Mouse (Mus musculus): ENCODE results near the gene Ciita. TPM values are rescaled to one million over a fixed set of nuclear protein-coding genes. Genes with fewer than 3 reads are reported as not detected.
A peak's percentile ranks its signal among the peaks of the same experiment; 100 is the strongest.

Gene Ciita
- polyA plus RNA-seq, 1 experiment from 2014 or later, result 2.7 TPM

GRCm38 (mm10) chr16:10546865-10547264 lies 67.0 kb downstream of the Ciita start:
- Histone ChIP-seq H3K9ac (ENCODE audit: low read length) (no peak overlapping the region), H3K27me3 (ENCODE audit: control insufficient read depth, insufficient read depth, low read length) (no peaks in the 10 kb centered on the region), H3K36me3 (ENCODE audit: control insufficient read depth, insufficient read depth) (no peaks in the 10 kb centered on the region), H3K27ac (ENCODE audit: low read length) (no peak overlapping the region), H3K4me2 (ENCODE audit: low read depth, low read length) (peak overlapping the region; percentile 90; the same call in 1 of the 2 replicates), H3K9me3 (replicated peaks; ENCODE audit: control insufficient read depth, low read length) (no peaks in the 10 kb centered on the region), H3K4me3 (ENCODE audit: low read length) (no peak overlapping the region), H3K4me1 (ENCODE audit: control insufficient read depth, insufficient read depth, low read length) (peaks cover 19% of the 10 kb centered on the region)
- ATAC-seq (replicated peaks; ENCODE audit: extremely low read depth, insufficient read depth, low FRiP score), result no peak
- WGBS, result 45% methylated on average over 3 of the region's 3 CpGs

- Histone ChIP-seq H3K9ac (ENCODE audit: low read length) (no peak overlapping the region), H3K27ac (ENCODE audit: low read length) (no peak overlapping the region), H3K4me1 (ENCODE audit: control insufficient read depth, insufficient read depth, low read length) (peaks cover 19% of the 10 kb centered on the region), H3K27me3 (ENCODE audit: control insufficient read depth, insufficient read depth, low read length) (no peaks in the 10 kb centered on the region), H3K9me3 (replicated peaks; ENCODE audit: control insufficient read depth, low read length) (no peaks in the 10 kb centered on the region), H3K4me2 (ENCODE audit: low read depth, low read length) (no peak overlapping the region), H3K4me3 (ENCODE audit: low read length) (no peak overlapping the region), H3K36me3 (ENCODE audit: control insufficient read depth, insufficient read depth) (no peaks in the 10 kb centered on the region)
- ATAC-seq (replicated peaks; ENCODE audit: extremely low read depth, insufficient read depth, low FRiP score), result no peak
- 72% methylated on average over 3 of the region's 3 CpGs for WGBS
Observed at GRCm38 (mm10) chr16:10548938-10549337, 69.1 kb downstream of the Ciita start.

- ATAC-seq (replicated peaks; ENCODE audit: extremely low read depth, insufficient read depth, low FRiP score), result no peak
- Histone ChIP-seq H3K27me3 (ENCODE audit: control insufficient read depth, insufficient read depth, low read length) (no peaks in the 10 kb centered on the region), H3K36me3 (ENCODE audit: control insufficient read depth, insufficient read depth) (no peaks in the 10 kb centered on the region), H3K27ac (ENCODE audit: low read length) (no peak overlapping the region), H3K4me1 (ENCODE audit: control insufficient read depth, insufficient read depth, low read length) (peaks cover 19% of the 10 kb centered on the region), H3K4me2 (ENCODE audit: low read depth, low read length) (no peak overlapping the region), H3K9ac (ENCODE audit: low read length) (no peak overlapping the region), H3K4me3 (ENCODE audit: low read length) (no peak overlapping the region), H3K9me3 (replicated peaks; ENCODE audit: control insufficient read depth, low read length) (no peaks in the 10 kb centered on the region)
- 83% methylated on average over 2 of the region's 2 CpGs for WGBS
Observed at GRCm38 (mm10) chr16:10549600-10549999, 69.7 kb downstream of the Ciita start.

DNA sequence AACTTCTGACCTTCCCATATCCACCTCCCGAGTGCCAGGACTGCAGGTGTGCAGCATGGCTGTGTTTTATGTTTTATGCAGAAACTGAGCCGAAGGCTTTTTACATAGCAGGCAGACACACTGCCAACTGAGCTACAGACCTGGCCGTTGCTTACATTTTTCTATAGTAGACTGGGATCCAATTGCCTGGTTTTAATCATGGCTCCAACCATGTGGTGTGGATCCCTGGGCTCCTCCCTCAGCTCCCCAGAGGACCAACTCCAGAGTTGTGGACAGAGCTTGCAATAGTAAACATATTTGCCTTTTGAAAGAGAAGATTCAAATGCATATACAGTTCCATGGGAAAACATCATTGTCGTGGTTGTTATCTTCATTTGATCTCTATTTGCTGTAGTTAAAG lies 71.7 kb downstream of the Ciita start:
- H3K9me3 ChIP-seq (replicated peaks; ENCODE audit: control insufficient read depth, low read length), result no peaks in the 10 kb centered on the region
- H3K27ac ChIP-seq (ENCODE audit: low read length), result no peak overlapping the region
- H3K9ac ChIP-seq (ENCODE audit: low read length), result no peak overlapping the region
- H3K4me3 ChIP-seq (ENCODE audit: low read length), result no peak overlapping the region
- no peaks in the 10 kb centered on the region for H3K27me3 ChIP-seq (ENCODE audit: control insufficient read depth, insufficient read depth, low read length)
- no peaks in the 10 kb centered on the region for H3K36me3 ChIP-seq (ENCODE audit: control insufficient read depth, insufficient read depth)
- WGBS, result 78% methylated on average over 4 of the region's 4 CpGs
- H3K4me2 ChIP-seq (ENCODE audit: low read depth, low read length), result no peak overlapping the region
- peaks cover 9% of the 10 kb centered on the region for H3K4me1 ChIP-seq (ENCODE audit: control insufficient read depth, insufficient read depth, low read length)
- no peak for ATAC-seq (replicated peaks; ENCODE audit: extremely low read depth, insufficient read depth, low FRiP score)

- 72% methylated on average over 2 of the region's 2 CpGs for WGBS
Observed at GRCm38 (mm10) chr16:10553858-10554257, 74.0 kb downstream of the Ciita start.

GRCm38 (mm10) chr16:10559991-10560390 lies 80.1 kb downstream of the Ciita start:
- H3K9ac ChIP-seq (ENCODE audit: low read length), result no peak overlapping the region
- H3K9me3 ChIP-seq (replicated peaks; ENCODE audit: control insufficient read depth, low read length), result no peaks in the 10 kb centered on the region
- no peak overlapping the region for H3K4me2 ChIP-seq (ENCODE audit: low read depth, low read length)
- WGBS, result 74% methylated on average over 8 of the region's 8 CpGs
- H3K4me3 ChIP-seq (ENCODE audit: low read length), result no peak overlapping the region
- no peak for ATAC-seq (replicated peaks; ENCODE audit: extremely low read depth, insufficient read depth, low FRiP score)
- H3K4me1 ChIP-seq (ENCODE audit: control insufficient read depth, insufficient read depth, low read length), result peaks cover 24% of the 10 kb centered on the region
- H3K36me3 ChIP-seq (ENCODE audit: control insufficient read depth, insufficient read depth), result peaks cover 6% of the 10 kb centered on the region; the same call in 1 of the 2 replicates
- H3K27ac ChIP-seq (ENCODE audit: low read length), result no peak overlapping the region
- H3K27me3 ChIP-seq (ENCODE audit: control insufficient read depth, insufficient read depth, low read length), result no peaks in the 10 kb centered on the region

More at GRCm38 (mm10) chr16:10553858-10554257, 74.0 kb downstream of the Ciita start:
- no peaks in the 10 kb centered on the region for H3K36me3 ChIP-seq (ENCODE audit: control insufficient read depth, insufficient read depth)
- no peak overlapping the region for H3K27ac ChIP-seq (ENCODE audit: low read length)
- no peaks in the 10 kb centered on the region for H3K9me3 ChIP-seq (replicated peaks; ENCODE audit: control insufficient read depth, low read length)
- no peak for ATAC-seq (replicated peaks; ENCODE audit: extremely low read depth, insufficient read depth, low FRiP score)
- H3K27me3 ChIP-seq (ENCODE audit: control insufficient read depth, insufficient read depth, low read length), result no peaks in the 10 kb centered on the region
- no peak overlapping the region for H3K4me2 ChIP-seq (ENCODE audit: low read depth, low read length)
- H3K4me1 ChIP-seq (ENCODE audit: control insufficient read depth, insufficient read depth, low read length), result peaks cover 7% of the 10 kb centered on the region; the same call in 1 of the 2 replicates
- no peak overlapping the region for H3K4me3 ChIP-seq (ENCODE audit: low read length)
- no peak overlapping the region for H3K9ac ChIP-seq (ENCODE audit: low read length)

GRCm38 (mm10) chr16:10565278-10565885 lies 85.5 kb downstream of the Ciita start:
- Histone ChIP-seq H3K36me3 (ENCODE audit: control insufficient read depth, insufficient read depth) (peaks cover 3% of the 10 kb centered on the region; the same call in 1 of the 2 replicates), H3K9me3 (replicated peaks; ENCODE audit: control insufficient read depth, low read length) (no peaks in the 10 kb centered on the region), H3K4me1 (ENCODE audit: control insufficient read depth, insufficient read depth, low read length) (peaks cover 30% of the 10 kb centered on the region), H3K27me3 (ENCODE audit: control insufficient read depth, insufficient read depth, low read length) (no peaks in the 10 kb centered on the region), H3K9ac (ENCODE audit: low read length) (no peak overlapping the region), H3K4me2 (ENCODE audit: low read depth, low read length) (no peak overlapping the region), H3K27ac (ENCODE audit: low read length) (no peak overlapping the region), H3K4me3 (ENCODE audit: low read length) (no peak overlapping the region)
- 25% methylated on average over 4 of the region's 4 CpGs for WGBS
- peak; percentile 62; the same call in 1 of the 2 replicates for ATAC-seq (replicated peaks; ENCODE audit: extremely low read depth, insufficient read depth, low FRiP score)

- 83% methylated on average over 4 of the region's 4 CpGs for WGBS
- H3K27me3 ChIP-seq (ENCODE audit: control insufficient read depth, insufficient read depth, low read length), result no peaks in the 10 kb centered on the region
- H3K4me3 ChIP-seq (ENCODE audit: low read length), result no peak overlapping the region
- no peak overlapping the region for H3K9ac ChIP-seq (ENCODE audit: low read length)
- ATAC-seq (replicated peaks; ENCODE audit: extremely low read depth, insufficient read depth, low FRiP score), result no peak
- no peak overlapping the region for H3K27ac ChIP-seq (ENCODE audit: low read length)
- H3K9me3 ChIP-seq (replicated peaks; ENCODE audit: control insufficient read depth, low read length), result no peaks in the 10 kb centered on the region
- H3K4me1 ChIP-seq (ENCODE audit: control insufficient read depth, insufficient read depth, low read length), result peaks cover 17% of the 10 kb centered on the region
- H3K4me2 ChIP-seq (ENCODE audit: low read depth, low read length), result no peak overlapping the region
- H3K36me3 ChIP-seq (ENCODE audit: control insufficient read depth, insufficient read depth), result 0 out of 2 replicates have a peak, but pooled peaks cover 3% of the 10 kb centered on the region
Observed at GRCm38 (mm10) chr16:10567153-10567552, 87.3 kb downstream of the Ciita start.

- H3K9ac ChIP-seq (ENCODE audit: low read length), result no peak overlapping the region
- peaks cover 17% of the 10 kb centered on the region for H3K4me1 ChIP-seq (ENCODE audit: control insufficient read depth, insufficient read depth, low read length)
- H3K27ac ChIP-seq (ENCODE audit: low read length), result peak overlapping the region; percentile 28; the same call in 1 of the 2 replicates
- 71% methylated on average over 5 of the region's 5 CpGs for WGBS
- ATAC-seq (replicated peaks; ENCODE audit: extremely low read depth, insufficient read depth, low FRiP score), result no peak
- H3K4me3 ChIP-seq (ENCODE audit: low read length), result no peak overlapping the region
- H3K9me3 ChIP-seq (replicated peaks; ENCODE audit: control insufficient read depth, low read length), result no peaks in the 10 kb centered on the region
- no peak overlapping the region for H3K4me2 ChIP-seq (ENCODE audit: low read depth, low read length)
- no peaks in the 10 kb centered on the region for H3K27me3 ChIP-seq (ENCODE audit: control insufficient read depth, insufficient read depth, low read length)
- H3K36me3 ChIP-seq (ENCODE audit: control insufficient read depth, insufficient read depth), result peaks cover 10% of the 10 kb centered on the region; the same call in 1 of the 2 replicates
Observed at GRCm38 (mm10) chr16:10569809-10570395, 90.0 kb downstream of the Ciita start.

All from heart, embryonic 16.5 days (tissue).